Mouse (Mus musculus): ENCODE measurements around the gene Mical3. TPM values are rescaled to one million over a fixed set of nuclear protein-coding genes. Genes with fewer than 3 reads are reported as not detected.

Gene Mical3
- polyA plus RNA-seq, 1 experiment: 16.2 TPM

DNA sequence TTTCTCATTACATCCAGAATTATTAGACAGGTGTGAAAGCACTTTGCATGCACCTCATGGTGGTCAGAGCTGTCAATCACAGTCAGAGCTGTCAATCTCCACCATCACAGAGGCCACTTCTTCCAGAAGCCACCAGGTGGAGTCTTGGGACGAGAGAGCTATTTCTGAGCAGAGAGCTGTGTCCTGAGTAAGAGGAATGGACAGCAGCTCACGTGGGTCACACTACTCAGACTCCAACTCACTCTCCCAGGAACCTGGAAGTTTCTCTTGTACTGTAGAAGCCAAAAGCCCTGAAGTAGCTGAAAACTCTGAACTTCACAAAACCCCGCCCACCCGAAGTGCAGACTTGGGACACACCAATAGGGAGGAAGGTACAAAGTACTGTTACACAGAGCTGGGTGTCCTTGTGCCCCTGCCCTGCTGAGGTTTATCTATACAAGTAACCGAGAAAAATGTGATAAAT lies 227.3 kb downstream of the Mical3 start:
- H3K4me3 ChIP-seq (ENCODE audit: control insufficient read depth, insufficient read depth, low read length): no peak overlapping the region
- H3K27ac ChIP-seq (ENCODE audit: control insufficient read depth, insufficient read depth, low read length): no peak overlapping the region

GRCm38 (mm10) chr6:120901776-120902645 lies 228.8 kb downstream of the Mical3 start:
- H3K27ac ChIP-seq (ENCODE audit: control insufficient read depth, insufficient read depth, low read length): no peak overlapping the region
- DNase-seq: peak; percentile 54
- peaks cover 9% of the 10 kb centered on the region for H3K4me1 ChIP-seq (replicated peaks; ENCODE audit: control insufficient read depth, insufficient read depth, low read length)
- TF ChIP-seq POLR2A (IDR thresholded peaks at IDR 0.05; ENCODE audit: control insufficient read depth, extremely low read depth, insufficient read depth, low read length, poor library complexity) (no peak), CTCF (IDR thresholded peaks at IDR 0.05; ENCODE audit: borderline replicate concordance, control insufficient read depth, extremely low read depth, insufficient read depth, low read length, poor library complexity) (no peak)
- no peak overlapping the region for H3K4me3 ChIP-seq (ENCODE audit: control insufficient read depth, insufficient read depth, low read length)
- WGBS: 36% methylated on average over 14 of the region's 14 CpGs
- H3K36me3 ChIP-seq (ENCODE audit: control insufficient read depth, insufficient read depth, low read length): no peaks in the 10 kb centered on the region
- no peaks in the 10 kb centered on the region for H3K27me3 ChIP-seq (ENCODE audit: control insufficient read depth, insufficient read depth, low read length)

More for the DNA sequence above, 227.3 kb downstream of the Mical3 start:
- Histone ChIP-seq H3K4me1 (replicated peaks; ENCODE audit: control insufficient read depth, insufficient read depth, low read length) (peaks cover 9% of the 10 kb centered on the region), H3K36me3 (ENCODE audit: control insufficient read depth, insufficient read depth, low read length) (no peaks in the 10 kb centered on the region), H3K27me3 (ENCODE audit: control insufficient read depth, insufficient read depth, low read length) (no peaks in the 10 kb centered on the region)
- 80% methylated on average over 5 of the region's 5 CpGs for WGBS
- no peak for TF ChIP-seq POLR2A (IDR thresholded peaks at IDR 0.05; ENCODE audit: control insufficient read depth, extremely low read depth, insufficient read depth, low read length, poor library complexity)
- no peak for TF ChIP-seq CTCF (IDR thresholded peaks at IDR 0.05; ENCODE audit: borderline replicate concordance, control insufficient read depth, extremely low read depth, insufficient read depth, low read length, poor library complexity)
- peak; percentile 53 for DNase-seq

DNA sequence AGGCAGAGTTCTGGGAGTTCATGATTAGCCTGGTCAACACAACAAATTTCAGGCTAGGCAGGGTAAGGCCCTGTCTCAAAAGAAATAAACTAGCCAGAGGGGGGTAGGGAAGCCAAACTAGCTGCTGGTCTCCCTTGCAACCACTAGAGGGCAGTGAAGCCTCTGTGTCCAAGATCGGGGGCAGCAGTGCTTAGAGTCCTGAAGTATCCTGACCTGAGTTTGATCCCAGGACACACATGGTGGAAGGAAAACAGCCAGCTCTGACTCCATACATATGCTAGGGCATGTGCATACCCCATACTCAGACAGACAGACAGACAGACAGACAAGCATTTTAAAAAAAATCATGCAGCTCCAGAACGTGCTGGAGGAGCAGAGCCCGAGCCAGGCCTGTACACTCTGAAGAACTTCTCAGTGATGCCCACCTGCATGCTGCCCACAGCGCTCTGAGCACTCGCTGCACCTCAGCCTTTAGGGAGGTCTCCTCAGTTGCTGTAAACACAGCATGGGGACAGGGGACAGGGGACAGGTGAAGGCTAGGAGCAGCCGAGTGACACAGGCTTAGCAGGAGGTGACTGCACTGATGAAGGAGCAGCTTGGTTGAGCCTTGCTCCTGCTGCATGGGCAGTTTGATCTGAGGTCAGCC lies 232.5 kb downstream of the Mical3 start:
- Histone ChIP-seq H3K36me3 (ENCODE audit: control insufficient read depth, insufficient read depth, low read length) (peaks cover 22% of the 10 kb centered on the region), H3K4me3 (ENCODE audit: control insufficient read depth, insufficient read depth, low read length) (no peak overlapping the region), H3K27ac (ENCODE audit: control insufficient read depth, insufficient read depth, low read length) (no peak overlapping the region), H3K27me3 (ENCODE audit: control insufficient read depth, insufficient read depth, low read length) (no peaks in the 10 kb centered on the region), H3K4me1 (replicated peaks; ENCODE audit: control insufficient read depth, insufficient read depth, low read length) (peaks cover 9% of the 10 kb centered on the region)
- peak; percentile 55 for DNase-seq
- WGBS: 74% methylated on average over 6 of the region's 6 CpGs
- TF ChIP-seq CTCF (IDR thresholded peaks at IDR 0.05; ENCODE audit: borderline replicate concordance, control insufficient read depth, extremely low read depth, insufficient read depth, low read length, poor library complexity) (peak; percentile 70; the same call in 1 of the 2 replicates), POLR2A (IDR thresholded peaks at IDR 0.05; ENCODE audit: control insufficient read depth, extremely low read depth, insufficient read depth, low read length, poor library complexity) (no peak)

DNA sequence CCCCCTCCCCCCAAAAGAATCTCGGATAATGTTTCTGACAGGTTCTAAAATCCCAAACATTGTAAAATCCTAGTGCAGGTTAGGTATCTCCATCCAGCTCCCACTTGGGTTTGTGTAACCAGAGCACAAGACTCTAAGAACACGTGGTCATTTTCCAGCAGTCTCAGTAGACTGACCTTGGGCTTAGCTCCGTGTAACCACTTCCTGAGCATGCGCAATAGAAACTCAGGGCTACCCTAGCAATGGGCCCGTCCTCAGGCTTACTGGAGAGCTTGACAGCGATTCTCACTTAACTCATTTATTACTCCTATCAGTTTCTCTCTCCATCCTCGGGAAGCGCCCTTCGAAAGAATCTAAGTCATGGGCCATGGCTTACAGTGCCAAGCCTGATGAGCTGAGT lies 236.3 kb downstream of the Mical3 start:
- Histone ChIP-seq H3K4me3 (ENCODE audit: control insufficient read depth, insufficient read depth, low read length) (no peak overlapping the region), H3K27ac (ENCODE audit: control insufficient read depth, insufficient read depth, low read length) (no peak overlapping the region), H3K27me3 (ENCODE audit: control insufficient read depth, insufficient read depth, low read length) (no peaks in the 10 kb centered on the region), H3K4me1 (replicated peaks; ENCODE audit: control insufficient read depth, insufficient read depth, low read length) (no peaks in the 10 kb centered on the region), H3K36me3 (ENCODE audit: control insufficient read depth, insufficient read depth, low read length) (peaks cover 51% of the 10 kb centered on the region)
- DNase-seq: no peak
- no peak for TF ChIP-seq POLR2A (IDR thresholded peaks at IDR 0.05; ENCODE audit: control insufficient read depth, extremely low read depth, insufficient read depth, low read length, poor library complexity)
- 93% methylated on average over 9 of the region's 9 CpGs for WGBS

GRCm38 (mm10) chr6:120894089-120894488 lies 236.7 kb downstream of the Mical3 start:
- Histone ChIP-seq H3K36me3 (ENCODE audit: control insufficient read depth, insufficient read depth, low read length) (peaks cover 52% of the 10 kb centered on the region), H3K27ac (ENCODE audit: control insufficient read depth, insufficient read depth, low read length) (no peak overlapping the region), H3K4me1 (replicated peaks; ENCODE audit: control insufficient read depth, insufficient read depth, low read length) (no peaks in the 10 kb centered on the region), H3K27me3 (ENCODE audit: control insufficient read depth, insufficient read depth, low read length) (no peaks in the 10 kb centered on the region), H3K4me3 (ENCODE audit: control insufficient read depth, insufficient read depth, low read length) (no peak overlapping the region)
- no peak for DNase-seq
- 98% methylated on average over 9 of the region's 9 CpGs for WGBS
- TF ChIP-seq CTCF (IDR thresholded peaks at IDR 0.05; ENCODE audit: borderline replicate concordance, control insufficient read depth, extremely low read depth, insufficient read depth, low read length, poor library complexity): no peak
- TF ChIP-seq POLR2A (IDR thresholded peaks at IDR 0.05; ENCODE audit: control insufficient read depth, extremely low read depth, insufficient read depth, low read length, poor library complexity): no peak

GRCm38 (mm10) chr6:120886696-120887095 lies 244.1 kb downstream of the Mical3 start:
- Histone ChIP-seq H3K27ac (ENCODE audit: control insufficient read depth, insufficient read depth, low read length) (no peak overlapping the region), H3K4me3 (ENCODE audit: control insufficient read depth, insufficient read depth, low read length) (no peak overlapping the region), H3K36me3 (ENCODE audit: control insufficient read depth, insufficient read depth, low read length) (peaks cover 28% of the 10 kb centered on the region), H3K4me1 (replicated peaks; ENCODE audit: control insufficient read depth, insufficient read depth, low read length) (no peaks in the 10 kb centered on the region), H3K27me3 (ENCODE audit: control insufficient read depth, insufficient read depth, low read length) (no peaks in the 10 kb centered on the region)
- no peak for DNase-seq
- WGBS: 90% methylated on average over 17 of the region's 17 CpGs
- TF ChIP-seq CTCF (IDR thresholded peaks at IDR 0.05; ENCODE audit: borderline replicate concordance, control insufficient read depth, extremely low read depth, insufficient read depth, low read length, poor library complexity): no peak
- no peak for TF ChIP-seq POLR2A (IDR thresholded peaks at IDR 0.05; ENCODE audit: control insufficient read depth, extremely low read depth, insufficient read depth, low read length, poor library complexity)

Data from thymus, adult 2 months (tissue).